Mouse (Mus musculus) liver, postnatal 0 days (tissue): ENCODE data around the gene Wwtr1.

Experiments
- CTCF ChIP-seq: sonication (generic); IDR thresholded peaks from 2 replicates; pipeline ENCODE4 v1.5.1; 2016; ENCODE audit warnings: antibody characterized with exemption, low read depth
- EP300 ChIP-seq: IDR thresholded peaks from 2 replicates; pipeline ENCODE4 v1.6.1; 2016; ENCODE audit warnings: antibody characterized with exemption, low read depth, mild to moderate bottlenecking

DNA sequence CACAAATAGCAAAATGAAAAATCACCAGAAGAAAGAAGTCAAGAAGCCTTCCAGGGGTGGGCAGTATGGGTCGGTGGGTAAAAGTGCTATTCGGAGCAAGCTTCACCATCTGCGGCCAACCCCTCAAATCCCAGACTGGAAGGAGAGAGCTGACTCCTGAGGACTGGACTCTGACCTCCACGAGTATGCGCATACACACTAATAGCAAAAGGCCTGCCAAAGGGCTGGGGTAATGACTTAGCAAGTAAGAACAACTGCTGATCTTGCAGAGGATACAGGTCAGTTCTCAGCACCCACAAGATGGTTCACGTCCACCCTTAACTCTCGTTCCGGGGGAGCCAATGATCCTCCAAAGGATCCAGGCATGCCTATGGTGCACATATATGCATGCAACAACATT is 101.3 kb downstream of the Wwtr1 start:
- no peak for TF ChIP-seq EP300
- TF ChIP-seq CTCF = no peak
